Mouse (Mus musculus): ENCODE results near the gene Adrm1.

GRCm38 (mm10) chr2:180158627-180159026 lies 12.7 kb upstream of the Adrm1 start:
- no peak for TF ChIP-seq GATA1 (IDR thresholded peaks at IDR 0.05; ENCODE audit: borderline replicate concordance, low read length)
- no peak for TF ChIP-seq FLI1 (IDR thresholded peaks at IDR 0.05; ENCODE audit: low read length)
